Mouse (Mus musculus) ES-E14 (cell line): ENCODE data around the gene Rnf31. TPM values are rescaled to one million over a fixed set of nuclear protein-coding genes. Genes with fewer than 3 reads are reported as not detected.

Source experiments
- DNase-seq: peaks from one replicate; pipeline ENCODE4 v3.0.0-alpha.2; 2013; ENCODE audit warnings: low read depth, low spot score
- H3K27ac ChIP-seq: 2 replicates; pipeline ENCODE4 v1.5.1; 2012; ENCODE audit warnings: low read depth, mild to moderate bottlenecking, low read length, moderate library complexity, mixed read lengths; ENCODE audit not compliant: poor library complexity, insufficient read depth, severe bottlenecking
- H3K36me3 ChIP-seq: 2 replicates; pipeline ENCODE4 v1.6.1; 2012; ENCODE audit warnings: mild to moderate bottlenecking, low read length, moderate library complexity, mixed read lengths; ENCODE audit not compliant: control insufficient read depth, poor library complexity, insufficient read depth, severe bottlenecking
- H3K4me1 ChIP-seq, 2 experiments: fragments of 150-350 bp in 1 of 2; sonication (generic) in 1 of 2; 2 replicates each; pipeline ENCODE4 v1.6.1; 2012; ENCODE audit warnings: low read length in 2 of 2, mild to moderate bottlenecking in 1 of 2, mixed read lengths in 1 of 2; ENCODE audit not compliant: control insufficient read depth in 2 of 2, insufficient read depth in 2 of 2, poor library complexity in 1 of 2
- H3K4me3 ChIP-seq, 2 experiments: fragments of 150-350 bp in 1 of 2; sonication (generic) in 1 of 2; 2 replicates each; pipeline ENCODE4 v1.5.1; 2012; ENCODE audit warnings: low read length in 2 of 2, low read depth in 1 of 2, mild to moderate bottlenecking in 1 of 2, mixed read lengths in 1 of 2; ENCODE audit not compliant: insufficient read depth in 1 of 2, poor library complexity in 1 of 2, severe bottlenecking in 1 of 2
- H3K9ac ChIP-seq: 2 replicates; pipeline ENCODE4 v1.6.1; 2012; ENCODE audit warnings: low read depth, mild to moderate bottlenecking, low read length, mixed read lengths; ENCODE audit not compliant: poor library complexity, insufficient read depth, severe bottlenecking
- H3K9me3 ChIP-seq: fragments of 150-350 bp; sonication (generic); 2 replicates; pipeline ENCODE4 v1.6.1; 2012; ENCODE audit warnings: low read depth, mild to moderate bottlenecking, low read length; ENCODE audit not compliant: control insufficient read depth, insufficient read depth
- CHD2 ChIP-seq: IDR thresholded peaks from 2 replicates; pipeline ENCODE4 v1.6.1; 2014; ENCODE audit warnings: mild to moderate bottlenecking, low read depth, low read length, inconsistent platforms
- HCFC1 ChIP-seq: IDR thresholded peaks from 2 replicates; pipeline ENCODE4 v1.6.1; 2012; ENCODE audit warnings: low read length, inconsistent platforms, borderline replicate concordance; ENCODE audit not compliant: insufficient read depth
- MAFK ChIP-seq: IDR thresholded peaks from 2 replicates; pipeline ENCODE4 v1.6.1; 2014; ENCODE audit warnings: mild to moderate bottlenecking, low read depth, low read length, inconsistent platforms; ENCODE audit not compliant: insufficient read depth
- ZC3H11A ChIP-seq: IDR thresholded peaks from 2 replicates; pipeline ENCODE4 v1.6.1; 2012; ENCODE audit warnings: low read depth, mild to moderate bottlenecking, inconsistent platforms, low read length, borderline replicate concordance
- ZNF384 ChIP-seq: IDR thresholded peaks from 2 replicates; pipeline ENCODE4 v1.6.1; 2012; ENCODE audit warnings: low read depth, low read length, inconsistent platforms
- in situ Hi-C, 2 experiments: fragments of 600-800 bp; cut with MboI; formaldehyde crosslinking; loops; one replicate each; pipeline ENCODE4 v1.15.1; 2025; ENCODE audit warnings: low sequenced_read_pairs in 2 of 2, inconsistent platforms in 1 of 2; ENCODE audit not compliant: unreplicated experiment in 2 of 2
- total RNA-seq: library from RNA; depleted of rRNA; stranded (reverse); fragments of 300-350 nt; gene quantifications from 2 replicates; pipeline ENCODE4 v1.2.3, GENCODE M21; 2012

Gene Rnf31
- total RNA-seq, 1 experiment, result 13.1 TPM

- H3K9me3 ChIP-seq, result no peaks in the 10 kb centered on the region
- H3K9ac ChIP-seq, result no peak overlapping the region
- in situ Hi-C loops, result no loop called here
- no peak overlapping the region for H3K27ac ChIP-seq
- no peak overlapping the region for H3K4me3 ChIP-seq
- DNase-seq, result no peak
- TF ChIP-seq ZNF384, result no peak
- TF ChIP-seq ZC3H11A, result no peak
- H3K4me1 ChIP-seq, result peaks cover 0 to 12% of the 10 kb centered on the region in 2 experiments; a peak in 2 of 4 replicates
- H3K36me3 ChIP-seq, result peaks cover 2% of the 10 kb centered on the region; the same call in 1 of the 2 replicates
These were observed 33.9 kb upstream of the Rnf31 start for GRCm38 (mm10) chr14:55557587-55557986.

GRCm38 (mm10) chr14:55558740-55559448, 32.6 kb upstream of the Rnf31 start:
- in situ Hi-C loops, result no loop called here
- Histone ChIP-seq H3K36me3 (peaks cover 6% of the 10 kb centered on the region; the same call in 1 of the 2 replicates), H3K9me3 (no peaks in the 10 kb centered on the region), H3K27ac (no peak overlapping the region; the same call in 1 of the 2 replicates), H3K4me3 (peak overlapping the region; percentile 30 to 81; a peak in 3 of 4 replicates), H3K9ac (no peak overlapping the region; the same call in 1 of the 2 replicates), H3K4me1 (peaks cover 0 to 10% of the 10 kb centered on the region in 2 experiments; a peak in 2 of 4 replicates)
- TF ChIP-seq HCFC1, result no peak
- no peak for TF ChIP-seq CHD2
- TF ChIP-seq ZNF384, result no peak
- TF ChIP-seq MAFK, result no peak
- TF ChIP-seq ZC3H11A, result no peak
- no peak for DNase-seq

- TF ChIP-seq ZC3H11A (no peak), ZNF384 (no peak), CHD2 (peak; percentile 74), HCFC1 (no peak)
- in situ Hi-C loops, result no loop called here
- H3K9ac ChIP-seq, result peak within 1 kb of the TSS; percentile 85
- H3K4me1 ChIP-seq, result peaks cover 0 to 5% of the 10 kb centered on the region in 2 experiments; a peak in 2 of 4 replicates
- peak within 1 kb of the TSS; percentile 92 for H3K27ac ChIP-seq
- H3K4me3 ChIP-seq, result peak within 1 kb of the TSS; percentile 81
- peak; percentile 93 for DNase-seq
- H3K9me3 ChIP-seq, result no peaks in the 10 kb centered on the region
- H3K36me3 ChIP-seq, result peaks cover 6% of the 10 kb centered on the region; the same call in 1 of the 2 replicates
These were observed 31.7 kb upstream of the Rnf31 start, which contains the start of gene Dcaf11 for GRCm38 (mm10) chr14:55559799-55560201. TSS of gene Dcaf11 (plus strand) at chr14:55560006.

- TF ChIP-seq MAFK (no peak), HCFC1 (0 out of 2 replicates have a peak, but pooled peaks have one; percentile 55), CHD2 (peak; percentile 94)
- Histone ChIP-seq H3K9ac (peak within 1 kb of the TSS; percentile 85), H3K4me3 (peak within 1 kb of the TSS; percentile 81), H3K4me1 (peaks cover 0 to 5% of the 10 kb centered on the region in 2 experiments; a peak in 1 of 4 replicates), H3K9me3 (no peaks in the 10 kb centered on the region), H3K27ac (peak within 1 kb of the TSS; percentile 92), H3K36me3 (peaks cover 6% of the 10 kb centered on the region; the same call in 1 of the 2 replicates)
- DNase-seq, result peak; percentile 98
- in situ Hi-C loops, result no loop called here
These were observed 31.1 kb upstream of the Rnf31 start, which contains the start of gene A730061H03Rik for GRCm38 (mm10) chr14:55560202-55561073. TSS of gene A730061H03Rik (minus strand) at chr14:55560406.
